Mouse (Mus musculus) liver, adult 2 months (tissue): ENCODE results near the gene Xxylt1.

Source experiments
- CTCF ChIP-seq: fragments of 200-500 bp; IDR thresholded peaks from 2 replicates; pipeline ENCODE4 v1.5.1; 2011; ENCODE audit warnings: low read depth, low read length, control low read depth
- POLR2A ChIP-seq: fragments of 200-500 bp; IDR thresholded peaks from 2 replicates; pipeline ENCODE4 v1.6.1; 2011; ENCODE audit warnings: low read length, control low read depth; ENCODE audit not compliant: insufficient read depth; ENCODE audit errors: extremely low read depth

DNA sequence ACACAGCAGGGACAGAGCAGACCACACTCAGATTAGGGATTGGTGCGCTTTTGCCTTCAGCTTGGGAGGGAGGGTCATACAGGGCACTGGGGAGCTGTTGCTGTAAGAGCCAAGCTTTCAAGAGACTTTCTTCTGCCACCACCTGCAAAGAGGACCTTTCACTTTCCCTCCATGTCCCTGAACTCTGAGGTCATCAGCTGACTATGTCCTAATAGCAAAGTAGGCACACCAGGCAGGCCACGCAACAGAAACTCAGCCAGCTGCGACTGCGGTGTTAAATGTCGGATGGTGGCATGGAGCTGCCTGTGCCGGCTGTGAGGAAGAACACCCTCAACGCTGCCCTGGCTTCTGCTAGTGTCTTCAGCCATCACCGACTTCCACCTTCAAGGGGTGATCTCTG is 120.1 kb downstream of the Xxylt1 start:
- TF ChIP-seq POLR2A, result no peak
- no peak for TF ChIP-seq CTCF
